Mouse (Mus musculus) embryonic facial prominence, embryonic 10.5 days (tissue): ENCODE data around the gene Rab3il1. TPM values are rescaled to one million over a fixed set of nuclear protein-coding genes. Genes with fewer than 3 reads are reported as not detected.
A peak's percentile ranks its signal among the peaks of the same experiment; 100 is the strongest.

Experiments
- DNase-seq: peaks from one replicate; pipeline ENCODE4 v3.0.0-alpha.2; 2017; ENCODE audit warnings: low spot score
- H3K27ac ChIP-seq: fragments of 300-500 bp; sonication (generic); replicated peaks from 2 replicates; pipeline ENCODE4 v1.5.1; 2016; ENCODE audit warnings: mild to moderate bottlenecking
- H3K27me3 ChIP-seq: fragments of 300-500 bp; sonication (generic); replicated peaks from 2 replicates; pipeline ENCODE4 v1.6.1; 2016; ENCODE audit warnings: low read depth, mild to moderate bottlenecking; ENCODE audit not compliant: poor library complexity, severe bottlenecking
- H3K36me3 ChIP-seq: fragments of 300-500 bp; sonication (generic); replicated peaks from 2 replicates; pipeline ENCODE4 v1.6.1; 2016; ENCODE audit warnings: mild to moderate bottlenecking, moderate library complexity
- H3K4me1 ChIP-seq: fragments of 300-500 bp; sonication (generic); 2 replicates; pipeline ENCODE4 v1.6.1; 2016
- H3K4me3 ChIP-seq: fragments of 300-500 bp; sonication (generic); 2 replicates; pipeline ENCODE4 v1.5.1; 2016; ENCODE audit warnings: mild to moderate bottlenecking, moderate library complexity
- H3K9me3 ChIP-seq: fragments of 300-500 bp; sonication (generic); 2 replicates; pipeline ENCODE4 v1.6.1; 2016; ENCODE audit warnings: mild to moderate bottlenecking
- WGBS: fragments of 180-500 bp; shearing (Covaris S2); methylation state at CpG from one replicate; pipeline ENCODE4 v1.1.7; 2016; 5-methylcytosine and 5-hydroxymethylcytosine counted together
- polyA plus RNA-seq: library from polyadenylated mRNA; unstranded; fragments of >200 nt; fragmentation: Nextera tagmentation; extraction: Ambion mirVana; gene quantifications from 2 replicates; pipeline ENCODE4 v1.2.1, GENCODE M21; 2016

The Rab3il1 gene
- polyA plus RNA-seq, 1 experiment from 2014 or later: 57.4 TPM

- H3K27ac ChIP-seq: no peak overlapping the region
- H3K4me3 ChIP-seq: no peak overlapping the region
- H3K36me3 ChIP-seq: no peaks in the 10 kb centered on the region
- no peaks in the 10 kb centered on the region for H3K4me1 ChIP-seq
- no peak for DNase-seq
- H3K27me3 ChIP-seq: no peaks in the 10 kb centered on the region
- 29% methylated on average over 3 of the region's 3 CpGs for WGBS
- H3K9me3 ChIP-seq: 0 out of 2 replicates have a peak, but pooled peaks cover 4% of the 10 kb centered on the region
Observed at GRCm38 (mm10) chr19:10000330-10000729, 1.1 kb upstream of the Rab3il1 start.

- 0 out of 2 replicates have a peak, but pooled peaks cover 4% of the 10 kb centered on the region for H3K9me3 ChIP-seq
- no peaks in the 10 kb centered on the region for H3K36me3 ChIP-seq
- H3K27me3 ChIP-seq: no peaks in the 10 kb centered on the region
- 93% methylated on average over 1 of the region's 1 CpGs for whole genome bisulfite sequencing
- H3K27ac ChIP-seq: no peak overlapping the region
- H3K4me1 ChIP-seq: no peaks in the 10 kb centered on the region
- H3K4me3 ChIP-seq: no peak overlapping the region
- no peak for DNase-seq
Observed at GRCm38 (mm10) chr19:10003696-10004095, 2.2 kb downstream of the Rab3il1 start.

GRCm38 (mm10) chr19:10011408-10011807, 9.9 kb downstream of the Rab3il1 start:
- 69% methylated on average over 1 of the region's 1 CpGs for WGBS
- H3K9me3 ChIP-seq: no peaks in the 10 kb centered on the region
- no peak for DNase-seq
- peaks cover 54% of the 10 kb centered on the region for H3K4me1 ChIP-seq
- H3K4me3 ChIP-seq: no peak overlapping the region
- no peaks in the 10 kb centered on the region for H3K36me3 ChIP-seq
- 0 out of 2 replicates have a peak overlapping the region, but pooled peaks have one; percentile 16 for H3K27ac ChIP-seq
- no peaks in the 10 kb centered on the region for H3K27me3 ChIP-seq

GRCm38 (mm10) chr19:10012827-10013278, 11.4 kb downstream of the Rab3il1 start:
- Histone ChIP-seq H3K36me3 (no peaks in the 10 kb centered on the region), H3K9me3 (no peaks in the 10 kb centered on the region), H3K27me3 (no peaks in the 10 kb centered on the region), H3K4me3 (peak overlapping the region; percentile 36), H3K27ac (peak overlapping the region; percentile 91), H3K4me1 (peaks cover 64% of the 10 kb centered on the region)
- 19% methylated on average over 6 of the region's 6 CpGs for WGBS
- peak; percentile 89 for DNase-seq

GRCm38 (mm10) chr19:10013348-10013747, 11.9 kb downstream of the Rab3il1 start:
- H3K4me1 ChIP-seq: peaks cover 69% of the 10 kb centered on the region
- no peak for DNase-seq
- peak overlapping the region; percentile 36 for H3K4me3 ChIP-seq
- H3K36me3 ChIP-seq: no peaks in the 10 kb centered on the region
- H3K9me3 ChIP-seq: no peaks in the 10 kb centered on the region
- no peaks in the 10 kb centered on the region for H3K27me3 ChIP-seq
- H3K27ac ChIP-seq: peak overlapping the region; percentile 91
- WGBS: 27% methylated on average over 3 of the region's 3 CpGs

GRCm38 (mm10) chr19:10013913-10014312, 12.4 kb downstream of the Rab3il1 start:
- 26% methylated on average over 5 of the region's 5 CpGs for WGBS
- Histone ChIP-seq H3K4me3 (peak overlapping the region; percentile 36), H3K36me3 (no peaks in the 10 kb centered on the region), H3K4me1 (peaks cover 74% of the 10 kb centered on the region), H3K27ac (peak overlapping the region; percentile 91), H3K9me3 (no peaks in the 10 kb centered on the region), H3K27me3 (no peaks in the 10 kb centered on the region)
- peak; percentile 90 for DNase-seq

- Histone ChIP-seq H3K36me3 (no peaks in the 10 kb centered on the region), H3K27me3 (peaks cover 6% of the 10 kb centered on the region; the same call in 1 of the 2 replicates), H3K9me3 (no peaks in the 10 kb centered on the region), H3K27ac (peak overlapping the region; percentile 91), H3K4me1 (peaks cover 83% of the 10 kb centered on the region), H3K4me3 (peak overlapping the region; percentile 36; the same call in 1 of the 2 replicates)
- WGBS: 70% methylated on average over 13 of the region's 13 CpGs
- DNase-seq: peak; percentile 37
Observed at GRCm38 (mm10) chr19:10014824-10015223, 13.4 kb downstream of the Rab3il1 start.

GRCm38 (mm10) chr19:10015442-10015841, 14.0 kb downstream of the Rab3il1 start:
- 75% methylated on average over 4 of the region's 4 CpGs for WGBS
- Histone ChIP-seq H3K36me3 (no peaks in the 10 kb centered on the region), H3K4me3 (peak overlapping the region; percentile 36; the same call in 1 of the 2 replicates), H3K27me3 (peaks cover 6% of the 10 kb centered on the region; the same call in 1 of the 2 replicates), H3K27ac (peak overlapping the region; percentile 91), H3K4me1 (peaks cover 83% of the 10 kb centered on the region), H3K9me3 (no peaks in the 10 kb centered on the region)
- no peak for DNase-seq

GRCm38 (mm10) chr19:10016151-10016550, 14.7 kb downstream of the Rab3il1 start:
- H3K27ac ChIP-seq: peak overlapping the region; percentile 91
- H3K4me3 ChIP-seq: peak overlapping the region; percentile 16; the same call in 1 of the 2 replicates
- peaks cover 84% of the 10 kb centered on the region for H3K4me1 ChIP-seq
- WGBS: 89% methylated on average over 4 of the region's 4 CpGs
- no peak for DNase-seq
- H3K36me3 ChIP-seq: no peaks in the 10 kb centered on the region
- peaks cover 6% of the 10 kb centered on the region; the same call in 1 of the 2 replicates for H3K27me3 ChIP-seq
- H3K9me3 ChIP-seq: no peaks in the 10 kb centered on the region

- Histone ChIP-seq H3K4me3 (peak overlapping the region; percentile 77), H3K36me3 (no peaks in the 10 kb centered on the region), H3K4me1 (peaks cover 90% of the 10 kb centered on the region), H3K9me3 (no peaks in the 10 kb centered on the region), H3K27ac (peak overlapping the region; percentile 91), H3K27me3 (peaks cover 6% of the 10 kb centered on the region; the same call in 1 of the 2 replicates)
- peak; percentile 95 for DNase-seq
- 4% methylated on average over 44 of the region's 44 CpGs for WGBS
Observed at GRCm38 (mm10) chr19:10017637-10018526, 16.4 kb downstream of the Rab3il1 start.

GRCm38 (mm10) chr19:10018527-10018818, 17.0 kb downstream of the Rab3il1 start:
- H3K36me3 ChIP-seq: no peaks in the 10 kb centered on the region
- H3K27me3 ChIP-seq: peaks cover 6% of the 10 kb centered on the region; the same call in 1 of the 2 replicates
- peak overlapping the region; percentile 91 for H3K27ac ChIP-seq
- H3K4me3 ChIP-seq: peak overlapping the region; percentile 77
- peaks cover 90% of the 10 kb centered on the region for H3K4me1 ChIP-seq
- H3K9me3 ChIP-seq: no peaks in the 10 kb centered on the region
- under 1% methylated on average over 3 of the region's 3 CpGs for WGBS
- DNase-seq: no peak

- no peak for DNase-seq
- peaks cover 6% of the 10 kb centered on the region; the same call in 1 of the 2 replicates for H3K27me3 ChIP-seq
- H3K4me1 ChIP-seq: peaks cover 89% of the 10 kb centered on the region
- H3K9me3 ChIP-seq: no peaks in the 10 kb centered on the region
- H3K4me3 ChIP-seq: peak overlapping the region; percentile 77
- no peaks in the 10 kb centered on the region for H3K36me3 ChIP-seq
- 62% methylated on average over 4 of the region's 4 CpGs for WGBS
- H3K27ac ChIP-seq: peak overlapping the region; percentile 91
Observed at GRCm38 (mm10) chr19:10019214-10019760, 17.8 kb downstream of the Rab3il1 start.
